Mouse (Mus musculus): ENCODE data around the gene Pgbd5. TPM values are rescaled to one million over a fixed set of nuclear protein-coding genes. Genes with fewer than 3 reads are reported as not detected.

The Pgbd5 gene
- polyA plus RNA-seq, 1 experiment, result not detected

DNA sequence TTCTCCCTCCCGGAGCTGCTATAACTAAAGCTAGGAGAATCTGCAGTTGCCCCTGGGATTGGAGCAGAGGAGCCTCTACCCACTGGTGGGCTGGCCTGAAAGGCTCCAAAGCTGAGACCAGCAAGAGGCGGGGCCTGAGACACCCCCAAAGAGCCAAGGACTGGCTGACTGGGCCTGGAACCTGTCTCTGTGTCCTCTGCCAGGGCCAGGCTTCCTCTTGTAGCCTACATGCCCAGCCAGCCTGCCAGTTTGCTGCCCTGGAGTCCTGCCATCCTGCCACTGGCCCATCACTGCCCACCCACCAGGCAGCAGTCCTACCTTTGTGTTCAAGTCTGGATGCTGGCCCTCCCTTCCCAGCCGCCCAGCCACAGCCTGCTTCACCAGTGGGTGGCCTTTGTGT, 109.0 kb downstream of the Pgbd5 start:
- H3ac ChIP-seq (ENCODE audit: control insufficient read depth, insufficient read length, low read depth), result peak overlapping the region; percentile 53
- TF ChIP-seq FOSL1 (IDR thresholded peaks at IDR 0.05; ENCODE audit: insufficient read depth, low read length, poor library complexity, severe bottlenecking), result no peak
- TF ChIP-seq MYOD1 (IDR thresholded peaks at IDR 0.05; ENCODE audit: control insufficient read depth, insufficient read length, low read depth), result no peak
- TF ChIP-seq CTCF (IDR thresholded peaks at IDR 0.05; ENCODE audit: control insufficient read depth, insufficient read depth, insufficient read length), result no peak
- no peak for TF ChIP-seq USF1 (IDR thresholded peaks at IDR 0.05; ENCODE audit: low read depth)
- no peak for TF ChIP-seq MYOG (IDR thresholded peaks at IDR 0.05; ENCODE audit: control insufficient read depth, extremely low read depth, insufficient read length)
- TF ChIP-seq CEBPB (IDR thresholded peaks at IDR 0.05; ENCODE audit: low read depth), result no peak
- no peak for TF ChIP-seq MAX (IDR thresholded peaks at IDR 0.05)
- no peaks in the 10 kb centered on the region for H3K27me3 ChIP-seq (ENCODE audit: control insufficient read depth, insufficient read depth, insufficient read length)
- no peak overlapping the region for H3K4me3 ChIP-seq (ENCODE audit: insufficient read depth, poor library complexity, severe bottlenecking)
- peaks cover 57% of the 10 kb centered on the region for H3K36me3 ChIP-seq (ENCODE audit: control insufficient read depth, insufficient read depth)
- no peaks in the 10 kb centered on the region for H3K79me2 ChIP-seq (ENCODE audit: control insufficient read depth, insufficient read depth)
- H3K79me3 ChIP-seq (ENCODE audit: low read depth), result no peaks in the 10 kb centered on the region

DNA sequence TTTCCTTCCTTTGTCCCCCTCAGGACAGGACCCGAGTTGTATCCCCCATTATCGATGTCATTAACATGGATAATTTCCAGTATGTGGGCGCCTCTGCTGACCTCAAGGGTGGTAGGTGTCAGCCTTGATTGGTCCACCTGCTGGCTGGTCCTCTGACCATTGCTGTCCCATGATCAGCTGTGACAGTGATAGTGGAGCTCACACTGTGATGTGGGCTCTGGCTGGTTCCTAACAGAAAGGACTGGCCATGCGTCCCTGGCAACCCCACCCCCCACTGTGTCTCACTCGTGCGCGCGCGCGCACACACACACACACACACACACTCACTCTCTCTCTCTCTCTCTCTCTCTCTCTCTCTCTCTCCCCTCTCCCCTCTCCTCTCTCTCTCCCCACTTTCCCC, 109.8 kb downstream of the Pgbd5 start:
- Histone ChIP-seq H3ac (ENCODE audit: control insufficient read depth, insufficient read length, low read depth) (no peak overlapping the region), H3K79me3 (ENCODE audit: low read depth) (no peaks in the 10 kb centered on the region), H3K27me3 (ENCODE audit: control insufficient read depth, insufficient read depth, insufficient read length) (no peaks in the 10 kb centered on the region), H3K79me2 (ENCODE audit: control insufficient read depth, insufficient read depth) (no peaks in the 10 kb centered on the region), H3K4me3 (ENCODE audit: insufficient read depth, poor library complexity, severe bottlenecking) (no peak overlapping the region), H3K36me3 (ENCODE audit: control insufficient read depth, insufficient read depth) (peaks cover 59% of the 10 kb centered on the region)
- TF ChIP-seq MAX (IDR thresholded peaks at IDR 0.05) (no peak), MYOG (IDR thresholded peaks at IDR 0.05; ENCODE audit: control insufficient read depth, extremely low read depth, insufficient read length) (no peak), MYOD1 (IDR thresholded peaks at IDR 0.05; ENCODE audit: control insufficient read depth, insufficient read length, low read depth) (no peak), USF1 (IDR thresholded peaks at IDR 0.05; ENCODE audit: low read depth) (no peak), FOSL1 (IDR thresholded peaks at IDR 0.05; ENCODE audit: insufficient read depth, low read length, poor library complexity, severe bottlenecking) (no peak), CEBPB (IDR thresholded peaks at IDR 0.05; ENCODE audit: low read depth) (no peak), CTCF (IDR thresholded peaks at IDR 0.05; ENCODE audit: control insufficient read depth, insufficient read depth, insufficient read length) (no peak)

DNA sequence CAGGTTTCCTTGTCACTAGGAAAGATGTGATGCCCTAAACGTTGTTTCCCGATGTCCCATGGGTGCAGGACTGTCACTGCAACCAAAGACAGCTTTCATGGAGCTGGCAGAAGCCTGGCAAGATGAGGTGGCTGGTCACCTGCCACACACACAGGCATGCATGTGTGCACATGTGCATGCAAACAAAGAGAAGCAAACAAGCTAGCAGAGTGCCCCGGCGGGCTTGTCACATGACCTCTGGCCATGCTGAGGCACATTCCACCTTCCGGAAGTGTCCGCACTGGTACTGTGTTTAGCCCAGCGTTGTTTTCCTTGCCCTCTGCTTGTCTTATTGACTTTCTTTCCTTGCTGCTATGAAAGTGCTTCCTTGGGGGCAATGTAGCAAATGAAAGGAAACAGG, 111.2 kb downstream of the Pgbd5 start:
- no peak overlapping the region for H3K4me3 ChIP-seq (ENCODE audit: insufficient read depth, poor library complexity, severe bottlenecking)
- H3K27me3 ChIP-seq (ENCODE audit: control insufficient read depth, insufficient read depth, insufficient read length), result no peaks in the 10 kb centered on the region
- TF ChIP-seq MYOD1 (IDR thresholded peaks at IDR 0.05; ENCODE audit: control insufficient read depth, insufficient read length, low read depth) (no peak), CTCF (IDR thresholded peaks at IDR 0.05; ENCODE audit: control insufficient read depth, insufficient read depth, insufficient read length) (no peak), CEBPB (IDR thresholded peaks at IDR 0.05; ENCODE audit: low read depth) (no peak), MAX (IDR thresholded peaks at IDR 0.05) (no peak)
- peaks cover 55% of the 10 kb centered on the region for H3K36me3 ChIP-seq (ENCODE audit: control insufficient read depth, insufficient read depth)
- H3K79me3 ChIP-seq (ENCODE audit: low read depth), result no peaks in the 10 kb centered on the region
- H3ac ChIP-seq (ENCODE audit: control insufficient read depth, insufficient read length, low read depth), result no peak overlapping the region
- H3K79me2 ChIP-seq (ENCODE audit: control insufficient read depth, insufficient read depth), result no peaks in the 10 kb centered on the region

DNA sequence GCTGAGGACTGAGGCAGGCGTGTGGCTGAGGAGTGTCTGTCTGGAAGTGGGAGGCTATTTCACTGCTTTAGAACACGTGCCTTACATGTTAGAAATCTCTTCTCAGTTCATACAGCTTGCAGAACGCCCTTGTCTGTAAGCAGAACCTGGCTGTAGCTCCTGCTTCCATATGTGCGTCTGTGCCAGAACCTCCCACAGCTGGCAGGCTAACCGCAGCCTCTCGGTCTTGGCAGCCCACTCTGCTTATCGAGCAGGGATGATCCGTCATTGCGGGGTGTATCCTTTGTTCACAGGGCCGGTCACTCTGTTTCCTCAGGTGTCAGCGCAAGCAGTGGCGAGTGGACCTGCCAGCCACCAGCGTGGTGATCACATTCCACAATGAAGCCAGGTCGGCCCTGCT, 116.1 kb downstream of the Pgbd5 start:
- H3ac ChIP-seq (ENCODE audit: control insufficient read depth, insufficient read length, low read depth), result no peak overlapping the region
- no peak overlapping the region for H3K4me3 ChIP-seq (ENCODE audit: insufficient read depth, poor library complexity, severe bottlenecking)
- peaks cover 41% of the 10 kb centered on the region for H3K36me3 ChIP-seq (ENCODE audit: control insufficient read depth, insufficient read depth)
- H3K79me2 ChIP-seq (ENCODE audit: control insufficient read depth, insufficient read depth), result peaks cover 4% of the 10 kb centered on the region
- H3K79me3 ChIP-seq (ENCODE audit: low read depth), result peaks cover 2% of the 10 kb centered on the region
- no peak for TF ChIP-seq MAX (IDR thresholded peaks at IDR 0.05)
- no peak for TF ChIP-seq MYOG (IDR thresholded peaks at IDR 0.05; ENCODE audit: control insufficient read depth, extremely low read depth, insufficient read length)
- no peak for TF ChIP-seq MYOD1 (IDR thresholded peaks at IDR 0.05; ENCODE audit: control insufficient read depth, insufficient read length, low read depth)
- H3K27me3 ChIP-seq (ENCODE audit: control insufficient read depth, insufficient read depth, insufficient read length), result no peaks in the 10 kb centered on the region

DNA sequence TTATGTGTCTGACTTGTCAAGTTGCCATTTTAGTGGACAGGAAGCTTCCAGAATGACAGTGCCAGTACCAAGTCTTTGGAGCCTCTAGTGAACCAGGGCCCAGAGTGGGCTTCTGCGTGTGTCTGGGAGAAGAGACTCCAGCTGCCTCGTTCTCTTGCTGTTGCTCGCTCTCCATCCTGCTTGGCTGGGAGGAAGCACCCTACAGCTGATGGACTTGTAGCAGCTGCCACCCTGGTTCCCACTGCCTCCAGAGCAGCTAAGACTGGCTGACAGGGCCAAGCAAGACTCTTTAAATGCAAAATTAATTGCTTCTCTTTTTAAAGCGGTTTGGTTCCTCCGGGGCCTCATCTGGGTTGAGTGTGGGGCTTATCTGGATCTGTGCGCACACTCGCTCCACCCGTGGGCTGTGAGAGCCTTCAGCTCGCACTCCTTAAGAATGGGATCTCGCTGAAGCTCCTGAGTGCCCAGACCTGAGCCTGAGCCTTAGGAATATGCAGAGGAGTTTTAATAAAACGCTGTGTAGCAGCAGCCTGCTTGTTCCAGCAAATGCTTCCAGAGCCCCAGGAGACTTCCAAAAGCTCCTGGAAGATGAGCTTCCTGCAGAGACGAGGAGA, 118.1 kb downstream of the Pgbd5 start:
- no peaks in the 10 kb centered on the region for H3K27me3 ChIP-seq (ENCODE audit: control insufficient read depth, insufficient read depth, insufficient read length)
- H3ac ChIP-seq (ENCODE audit: control insufficient read depth, insufficient read length, low read depth), result no peak overlapping the region
- H3K36me3 ChIP-seq (ENCODE audit: control insufficient read depth, insufficient read depth), result peaks cover 22% of the 10 kb centered on the region
- no peak for TF ChIP-seq FOSL1 (IDR thresholded peaks at IDR 0.05; ENCODE audit: insufficient read depth, low read length, poor library complexity, severe bottlenecking)
- no peak for TF ChIP-seq MAX (IDR thresholded peaks at IDR 0.05)
- no peak for TF ChIP-seq MYOD1 (IDR thresholded peaks at IDR 0.05; ENCODE audit: control insufficient read depth, insufficient read length, low read depth)
- TF ChIP-seq MYOG (IDR thresholded peaks at IDR 0.05; ENCODE audit: control insufficient read depth, extremely low read depth, insufficient read length), result no peak
- TF ChIP-seq CEBPB (IDR thresholded peaks at IDR 0.05; ENCODE audit: low read depth), result no peak
- no peak for TF ChIP-seq USF1 (IDR thresholded peaks at IDR 0.05; ENCODE audit: low read depth)
- TF ChIP-seq CTCF (IDR thresholded peaks at IDR 0.05; ENCODE audit: control insufficient read depth, insufficient read depth, insufficient read length), result no peak
- no peak overlapping the region for H3K4me3 ChIP-seq (ENCODE audit: insufficient read depth, poor library complexity, severe bottlenecking)
- H3K79me2 ChIP-seq (ENCODE audit: control insufficient read depth, insufficient read depth), result peaks cover 16% of the 10 kb centered on the region
- peaks cover 2% of the 10 kb centered on the region for H3K79me3 ChIP-seq (ENCODE audit: low read depth)

DNA sequence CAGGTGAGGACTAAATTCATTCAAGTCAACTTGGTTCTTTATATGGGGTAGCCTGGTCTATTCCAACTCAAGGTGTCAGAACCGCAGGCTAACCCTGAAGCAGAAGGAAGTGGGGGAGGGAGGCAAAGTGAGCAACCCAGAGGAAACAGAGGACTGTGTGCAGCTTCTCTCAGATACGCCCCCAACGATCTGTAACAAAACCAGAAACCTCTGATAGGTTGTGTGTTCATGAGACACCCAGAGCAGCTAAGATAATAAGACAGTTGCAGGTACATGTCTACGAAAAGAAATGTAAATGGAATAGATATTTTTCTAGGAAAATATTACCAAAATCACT, 120.2 kb downstream of the Pgbd5 start:
- H3K4me3 ChIP-seq (ENCODE audit: insufficient read depth, poor library complexity, severe bottlenecking), result no peak overlapping the region
- H3K79me3 ChIP-seq (ENCODE audit: low read depth), result peaks cover 3% of the 10 kb centered on the region
- no peak for TF ChIP-seq MAX (IDR thresholded peaks at IDR 0.05)
- TF ChIP-seq MYOG (IDR thresholded peaks at IDR 0.05; ENCODE audit: control insufficient read depth, extremely low read depth, insufficient read length), result no peak
- no peak for TF ChIP-seq MYOD1 (IDR thresholded peaks at IDR 0.05; ENCODE audit: control insufficient read depth, insufficient read length, low read depth)
- no peak for TF ChIP-seq CEBPB (IDR thresholded peaks at IDR 0.05; ENCODE audit: low read depth)
- no peak for TF ChIP-seq FOSL1 (IDR thresholded peaks at IDR 0.05; ENCODE audit: insufficient read depth, low read length, poor library complexity, severe bottlenecking)
- no peak for TF ChIP-seq USF1 (IDR thresholded peaks at IDR 0.05; ENCODE audit: low read depth)
- no peak for TF ChIP-seq CTCF (IDR thresholded peaks at IDR 0.05; ENCODE audit: control insufficient read depth, insufficient read depth, insufficient read length)
- H3K36me3 ChIP-seq (ENCODE audit: control insufficient read depth, insufficient read depth), result peaks cover 10% of the 10 kb centered on the region
- H3ac ChIP-seq (ENCODE audit: control insufficient read depth, insufficient read length, low read depth), result no peak overlapping the region
- H3K27me3 ChIP-seq (ENCODE audit: control insufficient read depth, insufficient read depth, insufficient read length), result no peaks in the 10 kb centered on the region
- H3K79me2 ChIP-seq (ENCODE audit: control insufficient read depth, insufficient read depth), result peaks cover 28% of the 10 kb centered on the region

Other genes with a start within 250 kb of the Pgbd5 start
- gene Galnt2, start 208.3 kb downstream of the Pgbd5 start, polyA plus RNA-seq (2012; fragmentation: generic; extraction: Trizol), result 55.5 TPM
- gene Cog2, start 81.1 kb upstream of the Pgbd5 start, polyA plus RNA-seq (2012; fragmentation: generic; extraction: Trizol), result 27.6 TPM
- not detected for gene Agt, start 130.0 kb upstream of the Pgbd5 start, polyA plus RNA-seq (2012; fragmentation: generic; extraction: Trizol)
- not detected for gene Capn9, start 136.5 kb upstream of the Pgbd5 start, polyA plus RNA-seq (2012; fragmentation: generic; extraction: Trizol)
- gene 2310022B05Rik, start 223.7 kb upstream of the Pgbd5 start, polyA plus RNA-seq (2012; fragmentation: generic; extraction: Trizol), result 52.1 TPM